Mouse (Mus musculus) adrenal gland, adult (tissue): ENCODE results near the gene Col4a3.

Experiments
- DNase-seq, 2 experiments: peaks; one replicate each; pipeline ENCODE4 v3.0.0; 2022 to 2023; ENCODE audit warnings: low spot score in 1 of 2; ENCODE audit not compliant: inconsistent age in 2 of 2

The Col4a3 gene

DNA sequence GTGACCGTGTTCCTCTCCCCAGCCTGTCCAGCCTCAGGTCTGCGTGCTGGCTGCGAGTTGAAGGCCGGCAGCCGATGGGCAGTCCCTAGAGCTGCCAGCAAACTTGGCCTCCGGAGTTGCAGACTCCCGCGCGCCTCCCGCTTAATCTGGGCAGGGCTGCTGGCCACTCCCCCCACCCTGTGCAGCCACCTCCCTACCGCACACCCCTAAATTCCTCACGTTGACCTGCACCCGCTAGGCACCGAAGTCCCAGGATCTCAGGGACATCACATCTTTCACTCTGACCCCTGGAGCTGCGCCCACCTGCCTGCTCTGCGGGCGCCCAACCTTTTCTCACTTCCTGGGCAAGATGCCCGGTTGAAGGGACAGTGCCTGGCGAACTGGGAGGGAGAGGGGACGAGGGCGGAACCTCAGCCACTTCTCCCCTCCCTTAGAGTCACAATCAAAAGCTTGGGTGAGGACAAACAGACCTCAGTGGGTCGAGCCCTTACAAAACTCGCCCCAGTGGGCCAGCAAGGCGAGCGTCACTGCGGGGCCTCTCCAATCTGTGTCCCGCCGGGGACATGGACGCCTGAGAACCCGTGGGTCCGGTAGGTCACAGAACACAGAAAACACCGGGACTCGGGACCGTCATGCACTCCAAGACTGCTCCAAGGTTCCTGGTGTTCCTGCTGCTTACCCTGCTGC, at the start of gene Col4a3, which contains the start of gene Col4a4:
TSS of gene Col4a3 (plus strand) at position 209 of the 687 bp plus-strand sequence.
TSS of gene Col4a4 (minus strand) at position 137 of the 687 bp plus-strand sequence.
- DNase-seq, result peak; percentile 56 to 78

GRCm38 (mm10) chr1:82537848-82538247, 48.9 kb upstream of the Col4a3 start:
- DNase-seq, result no peak

- no peak for DNase-seq
Measured at GRCm38 (mm10) chr1:82540056-82540455, 46.7 kb upstream of the Col4a3 start.

DNA sequence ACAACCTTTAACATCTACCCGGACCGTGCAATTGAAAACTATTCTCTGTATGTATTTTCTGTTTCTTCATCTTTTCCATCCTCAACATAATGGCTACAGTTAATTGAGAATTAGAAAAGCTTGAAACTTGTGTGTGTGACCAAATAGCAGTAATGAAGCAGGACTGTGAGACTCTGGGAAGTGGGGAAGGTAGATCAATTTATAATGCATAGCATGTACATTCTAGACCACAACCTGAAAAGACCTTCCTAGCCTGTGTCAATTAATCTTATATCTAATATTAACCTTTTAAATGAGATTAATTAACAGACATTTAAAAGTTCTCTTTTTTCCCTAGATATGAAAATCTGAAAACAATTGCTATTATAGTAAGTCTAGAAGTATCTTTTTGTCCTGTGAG, 42.8 kb upstream of the Col4a3 start:
- no peak for DNase-seq

DNA sequence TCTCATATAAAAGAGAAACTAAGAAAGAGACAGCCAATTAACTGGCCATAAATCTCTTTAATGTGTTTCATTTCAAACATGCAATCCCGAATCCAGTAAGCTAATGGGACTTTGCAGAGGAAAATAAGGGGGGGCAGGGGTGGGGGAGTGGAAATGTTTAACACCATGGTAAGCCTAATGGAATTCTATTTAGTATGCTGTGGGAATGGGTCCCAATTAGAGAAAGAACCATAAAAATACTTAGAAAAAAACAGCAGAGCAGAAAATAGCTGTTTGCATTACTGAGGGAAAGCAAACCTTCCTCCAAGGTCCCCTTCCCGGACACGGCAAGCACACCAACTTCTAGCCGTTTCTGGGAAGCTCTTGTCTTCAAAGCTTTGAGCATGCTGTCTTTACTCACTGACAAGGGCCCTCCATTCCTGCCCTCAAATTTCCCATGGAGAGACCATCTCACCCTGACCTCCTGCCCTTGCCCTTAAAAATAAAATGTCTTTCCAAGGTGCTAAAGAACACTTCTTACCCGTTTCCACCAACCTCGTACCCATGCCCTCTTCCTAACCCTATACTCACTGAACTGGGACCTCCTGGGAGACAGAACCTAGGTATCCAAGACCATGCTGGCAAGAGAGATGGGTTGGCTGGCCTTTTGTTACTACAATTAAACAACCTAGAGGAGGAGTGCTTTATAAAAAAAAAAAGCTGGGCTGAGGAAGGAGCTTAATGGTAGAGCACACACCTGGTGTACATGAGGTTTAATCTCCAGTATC, 42.1 kb upstream of the Col4a3 start:
- DNase-seq, result no peak

- no peak for DNase-seq
Measured at GRCm38 (mm10) chr1:82545199-82545960, 41.3 kb upstream of the Col4a3 start.

GRCm38 (mm10) chr1:82554443-82554850, 32.3 kb upstream of the Col4a3 start:
- peak in 1 of 2 experiments; percentile 62 for DNase-seq

DNA sequence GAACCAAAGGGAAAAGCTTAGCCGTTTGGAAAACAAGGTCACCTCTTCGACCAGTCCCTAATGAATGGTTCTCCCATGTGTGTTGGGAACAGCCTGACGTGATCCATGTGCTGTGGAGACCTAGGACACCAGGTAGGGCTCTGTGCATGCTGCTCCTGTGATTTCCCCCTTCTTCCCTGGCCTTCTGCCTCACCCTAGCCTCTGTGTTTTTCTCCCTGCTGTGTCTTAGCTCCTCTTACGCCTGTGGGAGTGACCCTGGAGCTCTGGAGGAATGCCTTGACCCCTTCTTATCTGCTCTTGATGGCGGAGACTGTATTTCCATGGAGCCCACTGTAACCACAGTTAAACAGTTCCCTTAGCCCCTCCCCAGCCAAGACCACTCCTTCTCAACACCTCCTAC, 31.8 kb upstream of the Col4a3 start:
- DNase-seq, result peak in 1 of 2 experiments; percentile 47

- no peak for DNase-seq
Measured at GRCm38 (mm10) chr1:82560223-82560622, 26.5 kb upstream of the Col4a3 start.

- DNase-seq, result no peak
Measured at GRCm38 (mm10) chr1:82569405-82569804, 17.3 kb upstream of the Col4a3 start.

- DNase-seq, result peak; percentile 8 to 60
Measured at GRCm38 (mm10) chr1:82571758-82572157, 15.0 kb upstream of the Col4a3 start.

DNA sequence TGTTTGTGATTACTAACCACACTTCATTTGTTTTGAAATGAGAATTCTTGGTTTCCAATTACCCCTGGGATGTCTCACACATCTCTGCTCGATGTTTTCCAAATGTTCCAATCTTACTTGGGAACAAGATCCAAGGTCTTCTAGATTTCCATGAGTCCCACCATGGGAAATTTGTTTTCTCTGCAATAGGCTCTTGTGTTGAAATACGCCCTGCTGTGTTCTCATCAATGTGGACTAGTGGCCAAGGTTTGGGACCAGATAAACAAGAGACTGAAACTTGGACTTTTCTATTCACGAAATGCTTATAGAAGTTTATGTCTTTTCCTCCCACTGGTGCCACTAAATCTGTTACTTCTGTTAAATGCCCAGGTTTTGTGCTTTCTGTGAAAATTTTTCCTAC, 11.0 kb upstream of the Col4a3 start:
- DNase-seq, result no peak

- no peak for DNase-seq
Measured at GRCm38 (mm10) chr1:82576182-82576581, 10.5 kb upstream of the Col4a3 start.

DNA sequence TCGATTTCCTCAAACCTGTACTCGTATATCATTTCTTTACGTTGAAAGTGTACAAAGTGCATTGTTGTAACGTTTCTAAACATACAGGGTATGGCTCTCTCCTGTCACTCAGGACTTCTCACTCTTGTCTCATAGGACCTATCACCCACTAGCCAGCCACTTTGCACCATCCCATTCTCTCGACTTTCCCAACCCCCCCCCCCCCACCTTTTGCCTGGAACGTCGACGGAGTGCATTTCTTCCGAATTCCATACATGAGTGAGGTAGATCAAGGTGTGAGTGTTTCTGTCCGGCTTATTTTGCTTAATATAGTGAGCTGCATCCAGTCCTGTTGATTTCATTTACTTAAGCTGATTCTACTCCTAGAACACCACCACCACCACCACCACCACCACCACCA, 9.4 kb upstream of the Col4a3 start:
- no peak for DNase-seq

- DNase-seq, result peak; percentile 20 to 37
Measured at GRCm38 (mm10) chr1:82577915-82578314, 8.8 kb upstream of the Col4a3 start.

DNA sequence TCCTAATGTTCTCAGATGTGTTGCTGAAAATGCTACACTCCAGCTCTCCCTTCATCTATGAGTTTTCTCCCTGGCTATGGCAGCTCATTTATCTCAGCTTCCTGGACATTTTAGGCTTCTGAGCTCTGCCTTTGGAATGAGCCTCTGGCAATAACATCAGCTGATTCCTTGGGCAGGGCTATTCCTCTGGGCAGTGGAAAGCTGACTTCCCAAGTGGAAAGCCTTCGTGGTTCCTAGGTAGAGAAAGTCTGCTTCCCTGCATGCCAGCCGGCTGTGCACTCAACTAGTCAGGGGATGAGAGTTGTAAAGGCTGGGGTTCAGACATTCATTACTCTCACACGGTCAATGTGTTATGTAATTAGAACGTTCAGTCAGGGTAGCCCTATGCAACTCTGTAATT, 8.4 kb upstream of the Col4a3 start:
- DNase-seq, result peak in 1 of 2 experiments; percentile 15

DNA sequence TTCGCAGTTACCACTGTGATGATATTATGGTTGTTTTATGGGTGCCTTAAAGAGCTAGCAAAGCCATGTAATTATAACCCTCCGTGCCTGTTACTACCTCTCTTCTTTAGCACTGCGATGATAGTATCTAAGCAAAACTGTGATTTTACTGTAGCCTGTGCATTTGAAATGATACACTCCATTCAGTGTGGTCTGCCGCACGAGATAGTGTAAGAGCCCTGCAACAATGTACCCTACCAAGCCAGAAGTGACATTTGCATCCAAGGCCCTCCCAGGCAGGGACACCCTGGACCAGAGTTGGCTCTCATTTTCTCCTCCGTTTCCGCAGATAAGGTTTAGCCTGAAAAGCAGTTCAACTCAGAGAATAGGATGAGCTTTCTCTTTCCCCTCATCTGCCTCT, 740 bp upstream of the Col4a3 start:
- DNase-seq, result no peak

DNA sequence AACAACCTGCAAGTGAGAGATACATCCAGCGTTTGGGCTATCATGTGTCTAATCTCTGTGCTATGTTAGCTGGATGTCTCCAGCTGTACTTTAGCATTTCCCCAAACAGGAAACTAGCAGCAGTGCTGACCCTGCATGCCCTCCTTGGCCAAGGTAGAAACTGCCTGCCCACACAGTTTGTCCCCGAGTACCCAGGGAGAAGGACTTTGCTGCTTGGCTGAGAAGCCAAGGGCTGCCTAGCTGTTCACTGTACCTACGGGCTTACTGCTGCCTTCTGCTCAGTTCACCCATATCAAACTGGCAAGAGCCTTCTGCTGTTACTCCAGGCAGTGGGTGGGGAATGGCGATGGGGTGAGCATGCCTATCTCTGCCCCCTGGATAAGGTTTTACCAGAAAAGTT, 3.5 kb downstream of the Col4a3 start:
- DNase-seq, result no peak

GRCm38 (mm10) chr1:82596864-82597596, 10.3 kb downstream of the Col4a3 start:
- DNase-seq, result peak; percentile 67 to 84

GRCm38 (mm10) chr1:82603198-82603950, 16.7 kb downstream of the Col4a3 start:
- DNase-seq, result no peak
